Mouse (Mus musculus): Measurements from ENCODE around the gene Smyd4.
A peak's percentile ranks its signal among the peaks of the same experiment; 100 is the strongest.

Gene Smyd4

GRCm38 (mm10) chr11:75453991-75454930 is 106.0 kb downstream of the Smyd4 start, which contains the start of gene Wdr81:
TSS of gene Wdr81 (minus strand) at chr11:75454717.
- DNase-seq, result peak; percentile 95

Data from lung, postnatal 10 days (tissue).